20 mouse cellular contexts compared by ENCODE assay signal in genomic region chr14:31722746-31723145, GRCm38 (mm10).
DNase-seq lines count a peak whose midpoint lies in the region; ATAC-seq and TF ChIP-seq lines count a peak whose summit lies in the region.
"Had no signal": no experiment of that assay in that cellular context is flagged by ENCODE, and none has a peak within 500 bp of the region (broad histone marks: within the 10 kb centered on the region; RNA-seq: fewer than 3 reads in every experiment).

No protein-coding gene starts in this region.

- no peak for TF ChIP-seq POLR2A in brain, embryonic 14.5 days (IDR thresholded peaks at IDR 0.05; ENCODE audit: borderline replicate concordance, extremely low read depth, insufficient read depth, insufficient read length, poor library complexity, severe bottlenecking)

- DNase-seq in forebrain, embryonic 14.5 days (ENCODE audit: low spot score): peak; percentile 56
- peak; percentile 72 for DNase-seq in brain, embryonic 14.5 days (ENCODE audit: low read depth)
- DNase-seq: adrenal gland, adult 2 months; adrenal gland, adult 8-10 months; adrenal gland, postnatal 10 days; adrenal gland, postnatal 14 days; adrenal gland, postnatal 25 days; adrenal gland, postnatal 36 days; B cell, adult 2 months; cerebellum, adult 11 months; cerebellum, adult 11-12 months; cerebellum, adult 18-20 months; cerebellum, adult 2 months had no signal

- H3K27me3 ChIP-seq in forebrain, embryonic 14.5 days (replicated peaks; ENCODE audit: control insufficient read depth, insufficient read depth, low read length): no peaks in the 10 kb centered on the region
- H3K27me3 ChIP-seq in forebrain, embryonic 16.5 days (replicated peaks; ENCODE audit: control insufficient read depth, insufficient read depth, low read length): no peaks in the 10 kb centered on the region
- H3K27me3 ChIP-seq: CH12.LX, Patski had no signal

- no peak overlapping the region for H3K4me2 ChIP-seq in forebrain, embryonic 14.5 days (ENCODE audit: low read length)
- no peak overlapping the region for H3K4me2 ChIP-seq in forebrain, embryonic 16.5 days (ENCODE audit: low read length)

- no peak overlapping the region for H3K9ac ChIP-seq in forebrain, embryonic 14.5 days (ENCODE audit: low read length)
- H3K9ac ChIP-seq in forebrain, embryonic 16.5 days (replicated peaks; ENCODE audit: low read depth, low read length): no peak overlapping the region

- no peaks in the 10 kb centered on the region for H3K9me3 ChIP-seq in forebrain, embryonic 14.5 days (replicated peaks; ENCODE audit: control insufficient read depth, low read length)
- H3K9me3 ChIP-seq in forebrain, embryonic 16.5 days (ENCODE audit: control insufficient read depth, low read length): no peaks in the 10 kb centered on the region
- H3K9me3 ChIP-seq: G1E had no signal

- H3K27ac ChIP-seq in forebrain, embryonic 14.5 days (ENCODE audit: low read depth, low read length): no peak overlapping the region
- H3K27ac ChIP-seq in forebrain, embryonic 16.5 days (ENCODE audit: low read length): no peak overlapping the region

- WGBS in forebrain, embryonic 14.5 days: 50% methylated on average over 1 of the region's 1 CpGs
- WGBS in forebrain, embryonic 16.5 days: 38% methylated on average over 1 of the region's 1 CpGs

- peak; percentile 29; the same call in 1 of the 2 replicates for ATAC-seq in forebrain, embryonic 14.5 days
- ATAC-seq in forebrain, embryonic 16.5 days: no peak
- no peak for ATAC-seq in frontal cortex, adult (ENCODE audit: low TSS enrichment)
- ATAC-seq: activated CD4-positive, CD25-positive, alpha-beta regulatory T cell, adult 4 months; CD4-positive, CD25-positive, alpha-beta regulatory T cell, adult 4 months; Patski had no signal

- peaks cover 43% of the 10 kb centered on the region for H3K36me3 ChIP-seq in forebrain, embryonic 14.5 days (ENCODE audit: control insufficient read depth, insufficient read depth, low read length)
- H3K36me3 ChIP-seq in forebrain, embryonic 16.5 days (ENCODE audit: control insufficient read depth, insufficient read depth): peaks cover 36% of the 10 kb centered on the region

- no peak for TF ChIP-seq CTCF in brain, embryonic 14.5 days (IDR thresholded peaks at IDR 0.05; ENCODE audit: borderline replicate concordance, extremely low read depth, insufficient read depth, insufficient read length)

- no peak overlapping the region for H3K4me3 ChIP-seq in forebrain, embryonic 14.5 days (ENCODE audit: low read depth, low read length)
- no peak overlapping the region for H3K4me3 ChIP-seq in forebrain, embryonic 16.5 days (replicated peaks; ENCODE audit: low read length)

- H3K4me1 ChIP-seq in forebrain, embryonic 14.5 days (ENCODE audit: control insufficient read depth, insufficient read depth, low read length): no peaks in the 10 kb centered on the region
- no peaks in the 10 kb centered on the region for H3K4me1 ChIP-seq in forebrain, embryonic 16.5 days (replicated peaks; ENCODE audit: control insufficient read depth, insufficient read depth, low read length)
